Mouse (Mus musculus): Measurements from ENCODE around the gene Lrpprc.

Gene Lrpprc

DNA sequence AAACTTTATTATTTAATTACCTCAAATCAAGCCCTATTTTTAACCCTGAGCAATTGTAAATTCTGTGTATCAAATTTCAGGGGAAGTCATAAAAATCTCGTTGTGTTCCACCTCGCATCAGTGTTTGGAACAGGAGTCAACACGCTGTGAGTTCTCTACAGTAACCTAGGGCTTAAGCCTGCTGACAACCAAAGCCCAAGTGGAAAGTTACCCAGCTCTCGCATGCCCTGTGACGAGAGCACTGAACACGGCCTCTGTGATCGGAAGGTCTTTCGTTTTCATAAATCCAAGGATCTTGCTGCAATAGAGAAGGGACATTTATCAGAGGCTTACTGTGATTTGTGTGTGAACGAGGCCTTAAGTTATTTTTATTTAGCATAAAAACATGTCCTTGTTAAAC, 18.7 kb downstream of the Lrpprc start:
- no peak for DNase-seq (ENCODE audit: low read depth in 2 of 2, low spot score in 2 of 2)

- no peak for DNase-seq (ENCODE audit: low read depth in 2 of 2, low spot score in 2 of 2)
Measured at GRCm38 (mm10) chr17:84758971-84759370, 31.6 kb downstream of the Lrpprc start.

DNA sequence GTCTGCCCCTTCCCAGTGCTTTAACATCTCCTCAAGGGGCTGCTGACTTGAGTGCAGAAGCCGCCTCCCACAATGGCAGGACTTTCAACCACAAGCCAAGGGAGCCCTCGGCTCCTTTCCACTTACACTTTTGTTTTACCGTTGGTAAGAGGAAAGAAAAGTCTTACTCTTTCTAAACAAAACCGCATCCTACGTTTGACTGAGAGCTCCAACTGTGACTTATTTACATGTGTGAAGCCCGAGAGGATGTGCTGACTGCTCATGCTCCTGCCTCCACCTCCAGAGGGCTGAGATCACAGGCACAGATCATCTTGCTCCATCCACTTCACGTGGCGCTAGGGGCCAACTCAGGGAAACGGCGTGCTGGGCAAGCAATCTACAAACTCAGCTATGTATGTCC, 32.2 kb downstream of the Lrpprc start:
- no peak for DNase-seq (ENCODE audit: low read depth in 2 of 2, low spot score in 2 of 2)

GRCm38 (mm10) chr17:84756090-84756489, 34.5 kb downstream of the Lrpprc start:
- DNase-seq (ENCODE audit: low read depth in 2 of 2, low spot score in 2 of 2), result no peak

- DNase-seq (ENCODE audit: low read depth in 2 of 2, low spot score in 2 of 2), result no peak
Measured at GRCm38 (mm10) chr17:84753489-84753888, 37.1 kb downstream of the Lrpprc start.

GRCm38 (mm10) chr17:84752286-84752685, 38.3 kb downstream of the Lrpprc start:
- DNase-seq (ENCODE audit: low read depth in 2 of 2, low spot score in 2 of 2), result no peak

DNA sequence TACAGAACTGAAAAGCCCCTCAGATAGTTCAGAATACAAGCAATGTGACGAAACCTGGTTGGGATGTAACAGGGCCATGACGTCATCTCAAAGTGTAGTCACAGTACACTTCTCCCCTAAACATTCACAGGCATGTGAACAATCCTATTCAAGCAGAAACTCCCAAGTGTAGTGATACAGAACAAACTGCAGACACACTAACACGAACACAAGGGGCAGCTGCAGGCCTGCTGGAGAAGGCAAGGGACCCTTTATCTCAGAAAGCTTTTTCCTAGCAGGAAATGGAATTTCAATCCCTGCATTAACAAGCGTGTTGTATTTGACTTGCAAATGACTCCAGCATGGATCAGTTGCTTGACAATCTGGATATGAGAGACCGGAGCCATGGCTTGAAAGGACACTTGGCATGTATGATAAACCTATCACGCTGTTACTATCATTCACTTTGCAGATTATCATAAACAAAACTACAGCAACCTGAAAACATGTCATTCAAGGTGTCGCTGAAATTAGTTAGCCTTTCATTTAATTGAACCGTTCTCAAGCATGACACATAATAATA, 38.9 kb downstream of the Lrpprc start:
- no peak for DNase-seq (ENCODE audit: low read depth in 2 of 2, low spot score in 2 of 2)

DNA sequence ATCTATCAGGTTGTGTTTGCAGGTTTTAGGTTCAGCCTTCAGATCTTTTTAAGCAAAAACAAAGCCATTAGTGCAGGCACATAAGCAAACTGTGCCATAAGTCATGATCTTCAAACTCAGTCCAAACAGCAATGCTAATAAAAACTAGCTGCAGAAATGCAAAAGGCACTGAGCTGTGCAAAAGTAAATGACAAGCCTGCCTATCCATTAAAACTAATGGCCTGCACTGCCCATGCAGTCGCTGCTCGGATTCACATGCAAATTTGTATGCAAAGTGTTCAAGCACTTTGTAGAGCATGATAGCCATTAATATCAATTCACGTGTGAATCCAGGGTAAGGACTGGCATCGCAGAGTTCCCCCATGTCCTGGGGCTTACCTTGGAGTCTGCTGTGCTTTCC, 40.5 kb downstream of the Lrpprc start:
- no peak for DNase-seq (ENCODE audit: low read depth in 2 of 2, low spot score in 2 of 2)

DNA sequence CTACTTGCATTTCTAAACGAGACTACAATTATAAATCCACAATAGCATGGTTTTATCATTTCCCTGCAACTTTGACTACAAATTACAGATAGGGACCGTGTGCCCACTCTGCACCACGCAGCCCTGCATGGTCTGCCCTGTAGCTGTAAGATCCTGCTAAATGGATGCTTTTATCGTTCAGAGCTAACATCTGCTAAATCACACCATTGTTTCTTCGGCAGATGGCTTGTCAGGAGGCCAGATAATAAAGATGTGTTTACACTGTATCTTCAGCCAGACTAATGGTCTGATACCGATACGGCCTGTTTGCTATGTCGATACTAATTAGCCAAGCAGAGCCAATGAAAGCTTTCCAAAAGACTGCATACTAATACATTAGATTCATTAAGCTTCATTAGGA, 41.3 kb downstream of the Lrpprc start:
- DNase-seq (ENCODE audit: low read depth in 2 of 2, low spot score in 2 of 2), result no peak

- DNase-seq (ENCODE audit: low read depth in 2 of 2, low spot score in 2 of 2), result no peak
Measured at GRCm38 (mm10) chr17:84748152-84748682, 42.4 kb downstream of the Lrpprc start.

DNA sequence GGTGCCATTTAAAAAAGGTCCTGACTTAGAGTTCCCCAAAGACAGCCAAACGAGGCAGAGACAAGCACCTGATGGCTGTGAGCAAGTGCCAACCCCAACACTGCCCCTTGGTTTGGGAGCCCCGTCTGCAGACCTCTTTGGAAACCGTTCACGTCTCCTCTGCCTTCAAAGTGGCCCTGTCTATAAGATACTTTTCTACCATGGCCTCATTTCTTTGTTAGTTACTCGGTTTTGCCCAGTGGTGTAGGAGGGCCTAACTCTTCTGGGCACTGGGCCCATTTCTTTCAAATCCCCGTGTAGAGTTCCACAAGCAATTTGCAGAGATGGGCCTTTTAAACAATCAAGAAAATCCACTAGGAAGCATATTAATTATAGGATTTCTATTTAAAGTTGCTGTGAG, 43.4 kb downstream of the Lrpprc start:
- DNase-seq (ENCODE audit: low read depth in 2 of 2, low spot score in 2 of 2), result no peak

- DNase-seq (ENCODE audit: low read depth in 2 of 2, low spot score in 2 of 2), result no peak
Measured at GRCm38 (mm10) chr17:84745001-84745400, 45.6 kb downstream of the Lrpprc start.

GRCm38 (mm10) chr17:84744256-84744655, 46.3 kb downstream of the Lrpprc start:
- no peak for DNase-seq (ENCODE audit: low read depth in 2 of 2, low spot score in 2 of 2)

DNA sequence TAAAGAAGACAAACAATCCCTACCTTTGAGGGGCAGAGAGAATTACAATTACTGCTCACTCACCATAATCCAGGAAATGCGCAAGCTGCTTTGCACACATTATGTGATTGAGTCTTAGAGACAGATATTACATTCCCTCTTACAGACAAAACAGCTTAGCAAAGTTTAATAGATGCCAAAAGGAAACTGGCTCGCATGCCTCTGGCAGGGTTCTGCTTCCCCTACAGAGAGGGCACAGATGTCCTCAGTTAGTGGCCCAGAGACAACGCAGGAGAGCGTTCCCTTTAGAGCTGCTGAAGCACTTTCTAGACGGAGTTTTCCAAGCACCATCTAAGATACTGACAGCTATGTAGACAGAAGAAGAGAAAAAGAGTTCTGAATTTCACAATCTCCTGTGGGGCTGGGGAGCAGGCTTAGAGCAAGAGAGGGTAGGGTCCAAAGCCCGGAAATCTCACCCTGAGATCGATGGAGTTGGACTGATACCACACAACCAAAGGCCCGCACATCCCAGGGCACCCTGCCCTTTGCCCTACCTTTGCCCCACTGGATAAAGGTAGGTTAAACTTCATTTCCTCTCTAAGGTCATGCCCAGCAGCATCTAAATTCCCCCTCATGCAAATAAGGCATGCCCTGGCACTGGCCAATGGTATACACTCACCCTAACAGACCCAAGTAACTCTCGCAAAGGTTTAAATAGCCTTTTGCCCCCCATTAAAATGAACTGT, 52.4 kb downstream of the Lrpprc start:
- DNase-seq (ENCODE audit: low read depth in 2 of 2, low spot score in 2 of 2), result no peak

GRCm38 (mm10) chr17:84736719-84737118, 53.9 kb downstream of the Lrpprc start:
- DNase-seq (ENCODE audit: low read depth in 2 of 2, low spot score in 2 of 2), result no peak

DNA sequence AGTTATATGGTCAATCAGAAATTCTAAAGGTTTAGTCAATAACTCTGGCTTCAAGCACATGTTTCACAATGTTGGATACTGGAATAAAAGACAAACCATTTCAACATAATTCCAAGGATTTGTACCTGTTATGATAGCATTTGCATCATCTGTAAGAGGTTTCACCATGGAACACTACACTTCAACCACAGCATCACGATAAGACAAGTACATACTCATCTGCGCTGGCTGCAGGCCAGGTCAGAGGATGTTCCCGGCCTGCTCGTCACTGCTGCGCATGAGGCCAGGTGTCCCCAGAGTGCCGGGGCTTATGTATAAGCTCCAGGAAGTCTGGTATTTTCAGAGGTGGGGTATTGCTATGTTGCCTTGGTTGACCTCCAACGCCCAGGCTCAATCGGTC, 58.0 kb downstream of the Lrpprc start:
- DNase-seq (ENCODE audit: low read depth in 2 of 2, low spot score in 2 of 2), result no peak

DNA sequence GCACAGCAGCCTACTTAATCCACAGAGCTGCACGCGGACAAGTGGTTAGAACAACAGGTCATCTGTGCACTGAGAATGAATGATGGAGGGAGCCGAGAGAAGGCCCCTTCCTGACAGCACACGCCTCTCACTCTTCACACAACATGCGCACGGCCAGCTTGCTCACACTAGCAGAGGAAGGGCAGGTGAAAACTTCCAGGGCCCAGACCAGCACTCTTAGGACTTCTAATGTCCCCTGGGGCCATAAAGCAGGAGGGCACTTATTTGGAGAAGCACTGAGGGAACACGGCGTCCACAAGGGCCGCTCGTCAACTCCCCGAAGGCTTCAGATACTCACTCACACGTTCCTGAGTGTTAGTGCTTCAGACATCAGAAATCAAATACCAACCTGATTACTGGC, 59.2 kb downstream of the Lrpprc start:
- DNase-seq (ENCODE audit: low read depth in 2 of 2, low spot score in 2 of 2), result no peak

- no peak for DNase-seq (ENCODE audit: low read depth in 2 of 2, low spot score in 2 of 2)
Measured at GRCm38 (mm10) chr17:84729140-84729539, 61.4 kb downstream of the Lrpprc start.

- no peak for DNase-seq (ENCODE audit: low read depth in 2 of 2, low spot score in 2 of 2)
Measured at GRCm38 (mm10) chr17:84728201-84728911, 62.2 kb downstream of the Lrpprc start.

- no peak for DNase-seq (ENCODE audit: low read depth in 2 of 2, low spot score in 2 of 2)
Measured at GRCm38 (mm10) chr17:84725163-84725562, 65.4 kb downstream of the Lrpprc start.

- no peak for DNase-seq (ENCODE audit: low read depth in 2 of 2, low spot score in 2 of 2)
Measured at GRCm38 (mm10) chr17:84724028-84724427, 66.6 kb downstream of the Lrpprc start.

DNA sequence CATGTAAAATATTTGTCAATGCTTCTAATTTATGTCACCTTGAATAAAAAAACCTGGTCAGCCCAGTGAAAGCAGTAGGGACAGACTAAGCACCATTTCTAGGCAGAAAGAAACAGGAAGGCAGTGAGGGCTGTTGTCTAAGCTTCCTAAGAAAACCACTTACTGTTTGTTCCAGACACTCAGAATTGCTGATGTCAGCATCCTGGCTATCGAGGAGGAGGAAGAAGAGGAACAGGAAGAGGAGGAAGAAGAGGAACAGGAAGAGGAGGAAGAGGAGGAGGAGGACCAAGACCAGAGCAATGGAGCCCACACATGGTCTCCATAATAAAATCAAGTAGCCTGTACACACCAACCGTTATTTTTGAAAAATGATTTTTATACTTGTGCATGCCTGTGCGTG, 71.5 kb downstream of the Lrpprc start:
- no peak for DNase-seq (ENCODE audit: low read depth in 2 of 2, low spot score in 2 of 2)

All from CD8-positive naive resting alpha-beta T cell, adult 2 months (primary cell).